Mouse (Mus musculus) gastrocnemius, postnatal 36 days (tissue): ENCODE data around the gene Galnt10. TPM values are rescaled to one million over a fixed set of nuclear protein-coding genes. Genes with fewer than 3 reads are reported as not detected.

Experiments
- DNase-seq, 2 experiments: peaks; one replicate each; pipeline ENCODE4 v3.0.0; 2022
- intact Hi-C: fragments of 180-260 bp; cut with DNase I; formaldehyde crosslinking; loops from one replicate; pipeline ENCODE4 v1.15.1; 2025
- total RNA-seq, 2 experiments: library from RNA; stranded (reverse); gene quantifications; 2 replicates each; pipeline ENCODE4 v1.2.3; 2021

Galnt10 gene
- total RNA-seq, 2 experiments from 2014 or later = 5.2 to 6.3 TPM

GRCm38 (mm10) chr11:57713960-57714359, 68.7 kb downstream of the Galnt10 start:
- no peak for DNase-seq
- intact Hi-C loops = no loop called here

GRCm38 (mm10) chr11:57716721-57717120, 71.5 kb downstream of the Galnt10 start:
- no peak for DNase-seq
- intact Hi-C loops = no loop called here

- intact Hi-C loops = no loop called here
- DNase-seq = no peak
Measured at GRCm38 (mm10) chr11:57717432-57717831, 72.2 kb downstream of the Galnt10 start.

- no peak for DNase-seq
- intact Hi-C loops = no loop called here
Measured at GRCm38 (mm10) chr11:57718081-57718480, 72.8 kb downstream of the Galnt10 start.

GRCm38 (mm10) chr11:57719631-57720030, 74.4 kb downstream of the Galnt10 start:
- intact Hi-C loops = loop anchor here (10.0 kb wide), 1 partner anchor 75 kb away; the partner anchor contains the start of gene Galnt10
- DNase-seq = no peak

- intact Hi-C loops = loop anchor here (10.0 kb wide), 1 partner anchor 75 kb away; the partner anchor contains the start of gene Galnt10
- no peak for DNase-seq
Measured at GRCm38 (mm10) chr11:57720076-57720475, 74.8 kb downstream of the Galnt10 start.

GRCm38 (mm10) chr11:57724791-57725463, 79.7 kb downstream of the Galnt10 start:
- intact Hi-C loops = loop anchor here (5.0 to 10.0 kb wide), 2 partner anchors 43 to 80 kb away; partner anchors contain the start of gene Galnt10
- peak in 1 of 2 experiments; percentile 30 for DNase-seq

- DNase-seq = no peak
Measured at GRCm38 (mm10) chr11:57725926-57726325, 80.7 kb downstream of the Galnt10 start.

GRCm38 (mm10) chr11:57727303-57727969, 82.2 kb downstream of the Galnt10 start:
- peak; percentile 37 to 39 for DNase-seq
- intact Hi-C loops = loop anchor here (5.0 to 10.0 kb wide), 2 partner anchors 45 to 83 kb away; partner anchors contain the start of gene Galnt10

More at GRCm38 (mm10) chr11:57725926-57726325, 80.7 kb downstream of the Galnt10 start:
- intact Hi-C loops = loop anchor here (5.0 to 10.0 kb wide), 2 partner anchors 44 to 81 kb away; partner anchors contain the start of gene Galnt10

- no peak for DNase-seq
- intact Hi-C loops = no loop called here
Measured at GRCm38 (mm10) chr11:57732410-57733281, 87.4 kb downstream of the Galnt10 start.

- intact Hi-C loops = no loop called here
Measured at GRCm38 (mm10) chr11:57747294-57748080, 102.2 kb downstream of the Galnt10 start.

GRCm38 (mm10) chr11:57753538-57754203, 108.4 kb downstream of the Galnt10 start:
- DNase-seq = no peak
- intact Hi-C loops = no loop called here

More at GRCm38 (mm10) chr11:57747294-57748080, 102.2 kb downstream of the Galnt10 start:
- DNase-seq = no peak

- DNase-seq = no peak
- intact Hi-C loops = no loop called here
Measured at GRCm38 (mm10) chr11:57758621-57759020, 113.4 kb downstream of the Galnt10 start.

- DNase-seq = no peak
- intact Hi-C loops = no loop called here
Measured at GRCm38 (mm10) chr11:57760509-57761058, 115.3 kb downstream of the Galnt10 start.

- no peak for DNase-seq
Measured at GRCm38 (mm10) chr11:57761347-57761746, 116.1 kb downstream of the Galnt10 start.

GRCm38 (mm10) chr11:57764124-57764523, 118.9 kb downstream of the Galnt10 start:
- intact Hi-C loops = no loop called here
- no peak for DNase-seq

More at GRCm38 (mm10) chr11:57761347-57761746, 116.1 kb downstream of the Galnt10 start:
- intact Hi-C loops = no loop called here

- DNase-seq = no peak
- intact Hi-C loops = no loop called here
Measured at GRCm38 (mm10) chr11:57766617-57767016, 121.4 kb downstream of the Galnt10 start.

GRCm38 (mm10) chr11:57767171-57767570, 121.9 kb downstream of the Galnt10 start:
- DNase-seq = no peak
- intact Hi-C loops = no loop called here

- DNase-seq = no peak
- intact Hi-C loops = no loop called here
Measured at GRCm38 (mm10) chr11:57770776-57771175, 125.5 kb downstream of the Galnt10 start.
